Mouse (Mus musculus) brown adipose tissue, adult 24 weeks (tissue): ENCODE results near the gene Tnf. TPM values are rescaled to one million over a fixed set of nuclear protein-coding genes. Genes with fewer than 3 reads are reported as not detected.
A peak's percentile ranks its signal among the peaks of the same experiment; 100 is the strongest.

ENCODE experiments used
- H3K27ac ChIP-seq: fragments of 200-500 bp; replicated peaks from 2 replicates; pipeline ENCODE4 v1.5.1; 2012; ENCODE audit warnings: low read depth, mild to moderate bottlenecking, low read length
- H3K4me1 ChIP-seq: fragments of 200-500 bp; 2 replicates; pipeline ENCODE4 v1.6.1; 2012; ENCODE audit warnings: low read length, mixed read lengths; ENCODE audit not compliant: control insufficient read depth, insufficient read depth, insufficient read length
- H3K4me3 ChIP-seq: fragments of 200-500 bp; 2 replicates; pipeline ENCODE4 v1.5.1; 2012; ENCODE audit warnings: low read depth, mild to moderate bottlenecking, low read length, moderate library complexity; ENCODE audit not compliant: insufficient read depth
- polyA plus RNA-seq: library from polyadenylated mRNA; stranded (reverse); fragments of >200 nt; gene quantifications from 2 replicates; pipeline ENCODE4 v1.2.4, GENCODE M21; 2012; ENCODE audit not compliant: missing spikeins, insufficient read depth, insufficient read length

Gene Tnf
- polyA plus RNA-seq, 1 experiment = not detected

DNA sequence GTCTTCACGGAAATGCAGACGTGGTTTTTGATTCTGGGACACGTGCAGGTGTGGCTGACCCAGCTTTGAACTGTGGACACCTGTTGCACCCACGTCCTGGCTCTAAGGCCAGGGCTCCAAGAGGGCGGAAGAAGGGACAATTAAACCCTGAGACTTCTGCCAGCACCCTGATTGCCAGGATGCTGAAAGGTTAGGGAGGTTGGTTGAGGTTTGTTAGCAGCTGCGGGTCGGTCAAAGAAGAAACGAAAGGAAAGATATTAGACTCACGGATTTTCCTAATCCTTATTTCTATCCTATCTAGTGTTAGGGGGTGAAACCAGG, 5.5 kb downstream of the Tnf start:
- H3K27ac ChIP-seq = no peak overlapping the region
- H3K4me3 ChIP-seq = peak overlapping the region; percentile 76
- peaks cover 6% of the 10 kb centered on the region for H3K4me1 ChIP-seq

DNA sequence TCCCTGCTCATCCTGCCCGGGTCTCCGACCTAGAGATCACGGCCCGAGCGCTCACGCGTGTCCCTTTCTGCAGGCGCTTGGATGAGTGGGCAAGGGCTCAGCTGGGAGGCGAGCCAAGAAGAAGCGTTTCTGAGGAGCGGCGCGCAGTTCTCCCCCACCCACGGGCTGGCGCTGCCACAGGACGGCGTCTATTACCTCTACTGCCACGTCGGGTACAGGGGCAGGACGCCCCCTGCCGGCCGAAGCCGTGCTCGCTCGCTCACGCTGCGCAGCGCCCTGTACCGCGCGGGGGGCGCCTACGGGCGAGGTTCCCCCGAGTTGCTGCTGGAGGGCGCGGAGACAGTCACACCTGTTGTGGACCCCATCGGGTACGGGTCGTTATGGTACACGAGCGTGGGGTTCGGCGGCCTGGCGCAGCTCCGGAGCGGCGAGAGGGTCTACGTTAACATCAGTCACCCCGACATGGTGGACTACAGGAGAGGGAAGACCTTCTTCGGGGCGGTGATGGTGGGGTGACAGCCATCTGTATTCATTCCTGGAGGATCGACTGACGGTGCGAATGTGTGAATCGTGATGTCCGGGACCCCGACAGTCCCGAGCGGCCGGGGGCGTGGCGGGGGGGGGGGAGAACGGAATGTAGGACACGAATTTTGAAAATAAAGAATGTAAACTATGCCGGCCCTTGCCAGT, 6.0 kb downstream of the Tnf start:
- peak overlapping the region; percentile 33; the same call in 1 of the 2 replicates for H3K27ac ChIP-seq
- peaks cover 5% of the 10 kb centered on the region for H3K4me1 ChIP-seq
- peak overlapping the region; percentile 76 for H3K4me3 ChIP-seq

DNA sequence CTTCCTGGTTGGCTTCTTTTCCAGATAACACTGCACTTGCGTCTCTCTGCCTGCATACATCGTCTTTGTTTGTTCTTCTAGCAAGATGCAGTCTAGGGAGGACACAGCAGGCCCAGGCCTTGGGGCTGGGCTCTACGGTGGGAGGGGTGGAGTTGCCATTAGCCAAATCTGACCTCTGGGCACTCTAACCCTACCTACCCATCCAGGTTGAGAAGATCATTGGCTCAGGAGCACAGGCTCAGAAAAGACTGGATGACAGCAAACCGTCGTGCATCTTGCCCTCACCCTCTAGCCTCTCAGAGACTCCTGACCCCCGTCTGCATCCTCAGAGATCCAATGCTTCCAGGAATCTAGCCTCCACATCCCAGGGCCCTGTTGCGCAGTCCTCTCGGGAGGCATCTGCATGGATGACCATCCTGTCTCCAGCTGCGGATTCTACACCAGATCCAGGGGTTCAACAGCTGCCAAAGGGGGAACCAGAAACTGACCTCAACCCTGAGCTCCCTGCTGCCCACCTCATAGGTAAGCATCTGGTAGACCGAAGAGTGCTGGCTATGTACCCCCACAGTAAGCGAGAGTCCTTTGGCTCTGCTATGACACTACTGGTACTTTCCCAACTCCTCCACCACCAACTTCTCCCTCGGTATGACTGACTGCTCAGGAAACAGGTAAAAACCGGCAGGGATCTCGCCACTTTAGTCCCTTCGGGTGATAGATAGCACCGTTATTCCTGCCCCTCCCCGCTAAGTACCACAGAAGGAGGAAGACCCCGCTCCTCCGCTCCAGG, 6.8 kb downstream of the Tnf start:
- Histone ChIP-seq H3K27ac (no peak overlapping the region), H3K4me3 (peak overlapping the region; percentile 76), H3K4me1 (peaks cover 3% of the 10 kb centered on the region)

DNA sequence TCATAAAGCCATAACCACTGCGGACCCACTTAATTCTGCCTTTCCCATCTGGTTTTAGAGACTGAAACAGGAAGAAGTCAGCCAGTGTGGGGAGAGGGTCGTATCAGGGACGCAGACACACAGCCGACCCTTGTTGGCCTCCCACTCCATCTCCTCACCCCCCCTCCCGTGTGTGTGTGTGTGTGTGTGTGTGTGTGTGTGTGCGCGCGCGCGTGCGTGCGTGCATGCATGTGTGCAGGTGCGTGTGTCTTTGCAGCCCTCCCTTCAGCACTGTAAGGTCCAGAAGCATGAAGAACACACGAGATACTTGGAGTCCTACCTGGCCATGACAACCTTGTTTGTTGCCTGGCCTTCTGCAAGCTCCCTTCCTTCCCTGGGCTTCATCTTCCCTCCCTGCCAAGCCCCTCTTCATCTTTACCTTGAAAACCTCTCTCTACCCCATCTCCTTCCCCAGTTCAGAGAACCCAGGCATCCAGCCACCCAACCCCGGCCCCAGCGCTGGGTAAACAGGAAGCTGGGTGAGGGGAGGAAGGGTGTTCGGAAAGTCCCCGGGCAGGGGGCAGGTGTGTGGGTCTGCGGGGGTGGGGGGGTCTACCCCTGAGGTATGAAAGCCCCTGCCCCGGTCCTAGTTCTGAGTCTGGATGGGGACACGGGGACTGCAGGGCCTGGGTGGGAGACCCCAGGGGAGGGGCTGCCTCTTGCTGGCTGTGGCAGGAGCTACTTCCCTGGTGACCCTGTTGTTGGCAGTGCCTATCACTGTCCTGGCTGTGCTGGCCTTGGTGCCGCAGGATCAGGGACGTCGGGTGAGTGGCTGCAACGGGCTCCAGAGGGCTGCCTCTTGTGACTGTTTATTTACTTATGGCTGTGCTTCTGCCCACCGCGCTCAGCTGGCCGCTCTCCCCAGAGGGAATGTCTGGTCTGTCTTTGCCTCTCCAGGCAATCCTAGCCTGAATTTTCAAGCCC, 7.6 kb downstream of the Tnf start, which contains the start of gene Ltb:
Ltb (plus strand) TSS at position 559 of the 963 bp plus-strand sequence.
- no peak within 1 kb of the TSS for H3K27ac ChIP-seq
- peaks cover 3% of the 10 kb centered on the region for H3K4me1 ChIP-seq
- H3K4me3 ChIP-seq = peak within 1 kb of the TSS; percentile 76

DNA sequence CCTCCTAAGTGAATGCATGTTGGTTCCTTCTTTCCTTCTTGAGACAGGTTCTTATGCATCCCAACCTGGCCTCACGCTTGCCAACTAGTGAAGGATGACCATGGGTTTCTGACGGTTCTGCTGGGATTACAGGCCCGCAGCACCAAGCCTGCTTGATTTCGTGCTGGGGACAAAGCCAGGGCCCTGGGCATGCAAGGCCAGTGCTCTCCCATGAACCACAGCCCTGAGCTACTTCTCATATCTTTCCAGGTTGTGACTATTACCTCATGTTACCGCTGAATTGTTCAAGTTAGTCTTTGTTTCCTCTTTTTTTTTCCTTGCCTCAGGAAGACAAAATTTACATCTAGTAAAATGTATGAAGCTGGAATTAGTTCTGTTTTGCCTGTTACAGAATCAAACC, 8.9 kb downstream of the Tnf start:
- H3K4me3 ChIP-seq = no peak overlapping the region
- no peaks in the 10 kb centered on the region; the same call in 1 of the 2 replicates for H3K4me1 ChIP-seq
- H3K27ac ChIP-seq = no peak overlapping the region

DNA sequence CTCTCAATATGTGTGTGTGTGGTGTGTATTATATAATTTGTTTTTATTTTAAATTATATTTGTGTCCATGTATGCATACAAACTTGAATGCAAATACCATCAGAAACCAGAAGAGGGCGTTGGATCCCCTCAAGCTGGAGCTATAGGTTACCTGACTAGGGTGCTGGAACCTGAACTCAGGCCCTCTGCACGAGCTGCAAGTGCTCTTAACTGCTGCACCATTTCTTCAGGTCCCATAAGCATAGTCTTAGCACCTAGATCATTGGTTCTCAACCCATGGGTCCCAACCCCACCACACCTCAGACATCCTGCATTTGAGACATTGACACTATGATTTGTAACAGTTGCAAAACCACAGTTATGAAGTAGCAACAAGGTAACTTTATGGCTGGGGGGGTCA, 10.1 kb downstream of the Tnf start:
- H3K27ac ChIP-seq = no peak overlapping the region
- no peaks in the 10 kb centered on the region; the same call in 1 of the 2 replicates for H3K4me1 ChIP-seq
- no peak overlapping the region for H3K4me3 ChIP-seq

DNA sequence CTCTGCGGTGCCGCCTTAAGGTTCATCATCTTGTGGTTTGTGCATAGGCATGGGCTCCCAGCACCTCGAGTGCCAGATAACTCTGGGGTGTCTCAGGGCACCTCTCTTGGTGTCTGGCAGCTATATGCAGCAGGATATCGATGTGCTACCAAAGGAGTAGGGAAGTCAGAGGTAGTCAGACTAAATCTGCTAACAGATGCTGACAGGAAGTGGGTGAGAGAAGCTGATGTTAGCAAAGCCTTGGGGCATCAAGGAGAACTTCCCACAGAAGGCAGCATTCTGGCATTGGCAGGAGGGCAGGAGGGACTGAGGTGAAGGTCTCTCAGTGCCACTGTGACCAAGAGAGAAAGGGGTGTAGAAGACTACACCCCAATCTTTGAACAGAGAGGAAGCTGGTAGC, 11.7 kb downstream of the Tnf start:
- peaks cover 2% of the 10 kb centered on the region; the same call in 1 of the 2 replicates for H3K4me1 ChIP-seq
- H3K27ac ChIP-seq = peak overlapping the region; percentile 39; the same call in 1 of the 2 replicates
- no peak overlapping the region for H3K4me3 ChIP-seq

DNA sequence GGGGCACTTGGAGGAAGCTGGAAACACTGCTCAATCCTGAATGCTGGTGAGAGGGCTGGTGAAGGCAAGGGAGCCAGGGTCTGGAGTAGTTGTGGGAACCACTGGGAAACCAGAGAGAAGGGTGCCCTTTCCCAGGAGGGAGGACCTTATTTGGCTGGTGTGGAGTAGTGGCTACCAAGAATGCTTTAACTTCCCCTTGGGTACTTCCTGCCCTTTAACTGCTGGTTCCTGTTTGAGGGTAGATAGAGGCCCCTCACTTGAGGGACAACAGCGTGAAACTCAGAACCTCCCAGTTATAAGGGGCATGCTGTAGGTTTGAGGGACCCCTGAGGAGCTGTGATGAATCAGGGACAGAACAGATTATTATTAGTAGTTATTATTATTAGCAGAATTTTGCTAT, 12.6 kb downstream of the Tnf start:
- Histone ChIP-seq H3K4me1 (peaks cover 2% of the 10 kb centered on the region; the same call in 1 of the 2 replicates), H3K4me3 (no peak overlapping the region), H3K27ac (peak overlapping the region; percentile 39; the same call in 1 of the 2 replicates)

DNA sequence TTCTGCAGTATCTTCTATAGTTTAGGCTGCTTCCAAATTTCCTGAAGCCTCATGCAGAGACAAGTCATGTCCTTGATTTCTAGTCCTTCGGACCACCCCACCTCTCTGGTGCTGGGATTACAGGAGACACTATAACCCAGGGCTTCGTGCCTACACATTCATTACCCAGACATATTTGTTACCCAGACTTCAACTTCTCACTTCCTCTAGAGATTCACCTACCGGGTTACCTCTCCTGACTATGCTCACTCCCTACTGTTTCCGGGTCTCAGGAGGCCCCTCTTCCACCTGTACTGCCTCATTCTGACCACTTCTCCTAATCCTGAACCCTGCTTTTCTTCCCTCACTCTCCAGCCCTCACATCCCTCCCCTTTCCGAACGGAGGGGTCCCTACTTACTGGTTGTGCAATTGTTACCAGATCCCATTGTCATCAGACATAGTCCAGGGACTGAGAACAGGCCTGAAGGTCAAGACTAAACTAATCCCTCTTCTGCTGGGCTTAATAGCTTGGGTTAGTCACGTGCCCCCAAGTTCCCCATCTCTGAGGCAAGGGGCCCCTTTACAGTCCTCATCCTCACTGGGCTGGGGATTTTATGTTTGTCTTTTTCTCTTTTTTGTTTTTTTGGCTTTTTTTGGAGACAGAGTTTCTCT, 13.7 kb downstream of the Tnf start, which contains the start of gene Lst1:
Lst1 (minus strand) TSS at position 481 of the 652 bp plus-strand sequence.
- Histone ChIP-seq H3K27ac (peak within 1 kb of the TSS; percentile 82), H3K4me3 (peak within 1 kb of the TSS; percentile 47), H3K4me1 (peaks cover 2% of the 10 kb centered on the region; the same call in 1 of the 2 replicates)

DNA sequence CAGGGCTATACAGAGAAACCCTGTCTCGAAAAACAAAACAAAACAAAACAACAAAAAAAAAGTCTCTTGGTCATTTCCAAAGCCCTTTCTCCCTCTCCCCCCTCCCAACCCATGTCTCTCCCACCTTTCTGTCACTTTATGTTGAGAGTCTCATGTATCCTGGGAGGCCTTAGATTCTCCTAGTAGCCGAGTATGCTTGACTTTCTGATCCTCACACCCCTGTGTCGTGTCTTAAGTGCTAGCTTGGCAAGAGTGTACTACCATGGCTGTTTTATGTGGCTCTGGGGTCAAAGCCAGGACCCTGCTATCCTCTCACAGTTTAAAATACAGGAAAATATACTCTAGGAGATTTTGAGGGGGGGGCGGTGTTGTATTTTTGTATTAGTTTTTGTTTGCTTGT, 14.5 kb downstream of the Tnf start:
- Histone ChIP-seq H3K27ac (peak overlapping the region; percentile 56; the same call in 1 of the 2 replicates), H3K4me1 (peaks cover 2% of the 10 kb centered on the region; the same call in 1 of the 2 replicates), H3K4me3 (no peak overlapping the region)

DNA sequence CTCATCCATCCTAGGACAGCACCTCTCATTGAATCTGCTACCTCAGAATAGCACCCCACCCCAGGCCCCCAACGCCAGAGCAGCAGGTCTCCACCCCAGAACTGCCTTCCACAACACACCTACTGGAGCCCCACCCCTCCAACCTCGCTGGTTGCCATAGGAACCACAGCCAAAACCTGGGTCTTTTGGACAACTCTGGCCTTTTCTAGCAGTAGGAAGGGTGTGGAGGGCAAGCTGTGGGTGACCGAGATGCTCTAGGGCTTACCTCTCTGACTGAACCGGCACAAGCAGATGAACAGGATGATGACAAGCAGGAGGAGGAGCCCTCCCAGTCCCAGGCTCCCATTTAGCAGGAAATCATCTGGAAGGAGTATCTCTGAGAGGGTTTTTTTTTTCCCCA, 15.1 kb downstream of the Tnf start:
- Histone ChIP-seq H3K4me1 (peaks cover 2% of the 10 kb centered on the region; the same call in 1 of the 2 replicates), H3K4me3 (peak overlapping the region; percentile 45), H3K27ac (peak overlapping the region; percentile 63)

DNA sequence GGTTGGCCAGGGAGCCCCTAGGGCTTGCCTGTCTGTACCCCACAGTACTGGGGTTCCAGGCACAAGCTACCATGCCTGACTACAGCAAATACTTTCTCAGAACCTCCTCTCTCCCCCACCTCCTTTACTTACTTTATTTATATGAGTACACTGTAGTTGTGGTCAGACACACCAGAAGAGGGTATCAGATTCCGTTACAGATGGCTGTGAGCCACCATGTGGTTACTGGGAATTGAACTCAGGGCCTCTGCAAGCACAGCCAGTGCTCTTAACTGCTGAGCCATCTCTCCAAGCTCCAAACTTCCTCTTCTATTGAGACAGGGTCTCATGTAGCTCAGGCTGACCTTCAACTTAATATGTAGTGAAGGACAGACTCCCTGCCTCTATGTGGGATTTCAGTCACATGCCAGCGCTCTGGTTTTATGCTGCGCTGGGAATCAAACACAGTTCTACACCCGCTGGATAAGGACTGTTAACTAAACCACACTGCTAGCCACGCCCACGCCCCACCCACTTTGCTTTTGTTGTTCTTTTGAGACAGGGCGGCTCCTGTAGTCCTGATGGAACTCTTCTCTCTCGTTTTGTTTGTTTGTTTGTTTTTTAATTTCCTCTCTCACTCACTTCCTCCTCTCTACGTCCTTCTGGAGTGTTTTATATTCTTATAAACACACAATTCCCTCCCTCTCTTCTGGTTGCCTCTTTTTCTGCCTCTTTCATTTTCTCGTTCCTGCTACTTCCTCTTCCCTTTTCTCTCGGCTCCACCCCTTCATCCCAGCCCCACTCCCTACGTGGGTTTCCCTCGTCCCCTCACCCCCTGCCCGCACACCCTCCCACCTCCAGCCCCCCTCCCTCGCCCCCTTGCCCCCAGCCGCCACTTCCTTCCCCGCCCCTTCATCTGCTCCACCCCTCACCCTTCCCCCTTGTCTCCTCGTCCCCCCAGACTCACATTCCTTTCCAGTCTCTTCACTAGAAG, 15.9 kb downstream of the Tnf start:
- peak overlapping the region; percentile 49 for H3K4me3 ChIP-seq
- peak overlapping the region; percentile 64 for H3K27ac ChIP-seq
- peaks cover 2% of the 10 kb centered on the region; the same call in 1 of the 2 replicates for H3K4me1 ChIP-seq

DNA sequence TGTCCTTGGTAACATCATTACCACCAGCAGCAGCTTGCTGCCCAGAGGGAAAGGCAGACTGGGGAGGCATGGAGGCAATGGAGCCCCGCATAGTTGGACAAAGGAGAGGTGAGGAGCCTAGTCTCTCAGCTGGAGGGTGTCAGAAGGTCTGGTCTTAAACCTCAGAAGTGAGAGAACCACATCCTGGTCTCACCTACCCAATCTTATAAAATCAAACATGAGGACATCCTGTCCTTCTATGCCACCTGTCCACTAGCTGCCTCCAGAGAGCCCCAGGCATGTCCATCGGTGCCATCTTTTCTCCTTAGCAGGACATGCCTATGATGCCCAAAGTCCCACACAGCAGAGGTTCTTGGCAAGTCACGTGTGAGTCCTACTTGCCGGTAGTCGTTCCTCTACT, 21.7 kb downstream of the Tnf start:
- H3K4me1 ChIP-seq = no peaks in the 10 kb centered on the region
- H3K4me3 ChIP-seq = no peak overlapping the region
- no peak overlapping the region for H3K27ac ChIP-seq
